Mouse (Mus musculus) layer of hippocampus, postnatal 25 days (tissue): ENCODE data around the gene Zfyve26. TPM values are rescaled to one million over a fixed set of nuclear protein-coding genes. Genes with fewer than 3 reads are reported as not detected.
"Not testable (repeated sequence)": the region's sequence is repeated elsewhere in the genome, so short reads cannot be mapped to it uniquely, and the experiment has no call there.

Experiments
- DNase-seq, 2 experiments: peaks; one replicate each; pipeline ENCODE4 v3.0.0; 2022; ENCODE audit warnings: mixed read lengths in 2 of 2, low spot score in 1 of 2; ENCODE audit errors: extremely low spot score in 1 of 2
- total RNA-seq, 2 experiments: library from RNA; stranded (reverse); gene quantifications; 2 replicates each; pipeline ENCODE4 v1.2.3; 2021

The Zfyve26 gene
- total RNA-seq, 2 experiments from 2014 or later, result 24.6 to 29.9 TPM

GRCm38 (mm10) chr12:79272604-79273003, 23.5 kb downstream of the Zfyve26 start:
- no peak for DNase-seq

- peak in 1 of 2 experiments; percentile 62 for DNase-seq
Observed at GRCm38 (mm10) chr12:79261035-79261434, 35.1 kb downstream of the Zfyve26 start.

- DNase-seq, result no peak
Observed at GRCm38 (mm10) chr12:79260154-79260553, 36.0 kb downstream of the Zfyve26 start.

GRCm38 (mm10) chr12:79254975-79255374, 41.1 kb downstream of the Zfyve26 start:
- DNase-seq, result no peak

- DNase-seq, result no peak
Observed at GRCm38 (mm10) chr12:79253294-79254053, 42.6 kb downstream of the Zfyve26 start.

GRCm38 (mm10) chr12:79248110-79248509, 48.0 kb downstream of the Zfyve26 start:
- no peak for DNase-seq

- no peak for DNase-seq
Observed at GRCm38 (mm10) chr12:79242921-79243320, 53.2 kb downstream of the Zfyve26 start.

- DNase-seq, result no peak
Observed at GRCm38 (mm10) chr12:79241985-79242384, 54.1 kb downstream of the Zfyve26 start.

- DNase-seq, result no peak
Observed at GRCm38 (mm10) chr12:79235485-79236080, 60.5 kb downstream of the Zfyve26 start.

- no peak for DNase-seq
Observed at GRCm38 (mm10) chr12:79217511-79217910, 78.6 kb downstream of the Zfyve26 start.

GRCm38 (mm10) chr12:79211447-79211846, 84.7 kb downstream of the Zfyve26 start:
- no peak for DNase-seq

GRCm38 (mm10) chr12:79208703-79209464, 87.2 kb downstream of the Zfyve26 start, which contains the start of gene Rdh12:
Gene Rdh12, plus strand, starts transcription at chr12:79208914.
- DNase-seq, result peak; percentile 12 to 20

GRCm38 (mm10) chr12:79201882-79202281, 94.2 kb downstream of the Zfyve26 start:
- DNase-seq, result no peak

GRCm38 (mm10) chr12:79197105-79197504, 99.0 kb downstream of the Zfyve26 start:
- DNase-seq, result no peak

GRCm38 (mm10) chr12:79193441-79193840, 102.7 kb downstream of the Zfyve26 start:
- DNase-seq, result peak; percentile 19 to 89

- DNase-seq, result no peak
Observed at GRCm38 (mm10) chr12:79192193-79192592, 103.9 kb downstream of the Zfyve26 start, which contains the start of gene Rdh11. Gene Rdh11, minus strand, starts transcription at chr12:79192293.

- peak; percentile 41 to 60 for DNase-seq
Observed at GRCm38 (mm10) chr12:79191701-79192100, 104.4 kb downstream of the Zfyve26 start.

GRCm38 (mm10) chr12:79190931-79191673, 105.0 kb downstream of the Zfyve26 start:
- peak; percentile 14 to 24 for DNase-seq

GRCm38 (mm10) chr12:79185160-79185559, 110.9 kb downstream of the Zfyve26 start:
- not testable (repeated sequence) for DNase-seq
